Mouse (Mus musculus) adrenal gland, adult (tissue): ENCODE data around the gene Zfp950.
"Not testable (repeated sequence)": the region's sequence is repeated elsewhere in the genome, so short reads cannot be mapped to it uniquely, and the experiment has no call there.

Experiments
- DNase-seq, 2 experiments: peaks; one replicate each; pipeline ENCODE4 v3.0.0; 2022 to 2023; ENCODE audit warnings: low spot score in 1 of 2; ENCODE audit not compliant: inconsistent age in 2 of 2

Zfp950 gene

DNA sequence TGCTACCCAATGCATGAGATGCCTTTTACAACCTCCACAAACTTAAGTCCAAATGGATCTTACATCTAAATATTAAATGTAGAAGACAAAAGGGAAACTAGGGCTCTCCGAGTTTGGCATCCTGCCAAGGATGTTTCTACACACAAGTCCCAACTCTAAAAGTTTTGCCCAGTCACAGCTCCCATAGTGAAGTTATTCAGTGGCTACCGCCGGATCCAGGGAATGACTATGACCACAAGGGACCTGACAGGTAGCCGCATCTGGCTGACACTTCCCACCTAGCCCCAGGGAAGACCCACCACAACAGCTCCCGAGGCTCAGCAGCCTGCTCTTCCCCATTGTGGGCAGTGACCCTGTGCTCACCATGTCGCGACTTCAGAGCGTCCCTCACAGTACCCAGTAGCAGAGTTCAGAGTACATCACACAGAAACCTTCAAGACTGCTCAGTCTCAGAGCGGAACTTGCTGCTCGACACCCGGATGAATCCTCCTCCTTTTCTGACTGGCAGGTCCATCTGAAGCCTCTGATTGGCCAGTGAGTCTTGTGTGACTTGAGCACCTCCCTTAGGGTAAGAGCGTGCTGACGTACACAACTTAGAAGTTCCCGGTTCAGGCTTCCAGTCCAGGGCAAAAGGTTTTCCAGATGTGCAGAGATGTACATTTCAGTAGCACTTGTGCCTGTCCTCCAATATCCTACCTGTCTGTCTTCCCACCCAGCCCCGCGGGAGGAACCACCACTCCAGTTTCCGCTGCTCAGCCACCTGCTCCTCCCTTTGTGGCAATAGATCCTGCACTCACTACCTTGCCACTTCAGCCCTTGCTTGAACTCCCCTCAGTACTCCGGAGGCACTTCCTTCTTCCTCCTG is at the start of gene Zfp950:
Gene Zfp950, minus strand, starts transcription at position 499 of the 865 bp plus-strand sequence.
- peak; percentile 90 to 96 for DNase-seq

GRCm38 (mm10) chr19:61183590-61183989 is 43.0 kb upstream of the Zfp950 start, which contains the start of gene Gm6020:
Gm6020 (plus strand) TSS chr19:61183890.
- not testable (repeated sequence) for DNase-seq

GRCm38 (mm10) chr19:61175756-61176324 is 35.2 kb upstream of the Zfp950 start, which contains the start of gene Gm7102:
Gm7102 (minus strand) TSS chr19:61176309.
- peak in 1 of 2 experiments; percentile 24 for DNase-seq

GRCm38 (mm10) chr19:61151701-61152420 is 11.2 kb upstream of the Zfp950 start:
- peak; percentile 12 to 69 for DNase-seq

DNA sequence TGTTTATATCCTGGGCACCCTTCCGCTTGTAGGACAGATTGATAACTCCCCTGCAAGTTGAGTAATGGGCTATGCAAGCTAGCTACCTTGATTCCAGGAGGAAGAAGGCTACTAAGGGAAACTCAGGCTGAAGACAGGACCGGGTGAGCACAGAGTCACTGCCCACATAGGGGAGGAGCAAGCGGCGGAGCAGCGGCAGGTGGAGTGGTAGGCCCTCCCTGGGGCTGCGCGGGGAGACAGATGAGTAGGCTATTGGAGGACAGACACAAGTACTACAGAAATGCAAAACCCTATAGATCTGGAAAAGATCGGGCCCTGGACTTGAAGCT is 10.7 kb upstream of the Zfp950 start:
- DNase-seq = peak; percentile 37 to 69

DNA sequence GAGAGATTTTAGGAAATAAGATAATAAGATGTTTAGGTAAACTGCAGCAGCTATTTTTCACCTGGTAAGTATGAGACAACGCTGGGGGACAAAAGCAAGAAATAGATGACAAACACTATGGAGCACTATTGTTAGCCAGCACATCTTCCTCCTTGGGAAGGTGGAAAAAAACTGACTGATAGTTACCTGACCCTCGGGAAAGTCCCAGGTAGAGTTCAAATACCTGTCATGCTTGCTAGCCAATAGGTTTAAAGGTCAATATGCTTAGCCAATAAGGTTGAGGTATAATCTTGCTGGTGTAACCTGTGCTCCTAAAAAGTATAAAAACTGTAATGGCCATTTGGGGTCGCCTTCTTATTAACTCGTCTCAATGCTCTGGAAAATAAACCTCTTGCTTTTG is 659 bp upstream of the Zfp950 start:
- DNase-seq = no peak

DNA sequence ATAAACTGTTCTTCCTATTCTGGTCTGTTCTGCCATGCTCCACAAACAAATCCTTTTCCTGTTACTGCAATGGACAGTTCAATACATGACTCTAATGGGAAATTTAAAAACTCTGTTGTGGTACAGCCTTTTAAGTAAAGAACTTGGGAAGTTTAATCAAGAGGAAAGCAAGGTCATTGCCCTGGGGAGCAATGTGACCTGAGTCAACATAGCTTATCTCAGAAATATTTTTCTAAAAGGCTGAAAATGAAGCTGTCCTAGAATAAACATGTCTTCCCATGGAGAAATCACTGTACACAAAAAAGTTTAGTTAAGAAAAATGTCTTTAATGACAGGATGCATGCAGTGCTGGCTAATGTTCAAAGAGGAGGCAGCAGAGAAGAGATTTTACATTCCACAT is 2.0 kb downstream of the Zfp950 start:
- peak in 1 of 2 experiments; percentile 73 for DNase-seq

DNA sequence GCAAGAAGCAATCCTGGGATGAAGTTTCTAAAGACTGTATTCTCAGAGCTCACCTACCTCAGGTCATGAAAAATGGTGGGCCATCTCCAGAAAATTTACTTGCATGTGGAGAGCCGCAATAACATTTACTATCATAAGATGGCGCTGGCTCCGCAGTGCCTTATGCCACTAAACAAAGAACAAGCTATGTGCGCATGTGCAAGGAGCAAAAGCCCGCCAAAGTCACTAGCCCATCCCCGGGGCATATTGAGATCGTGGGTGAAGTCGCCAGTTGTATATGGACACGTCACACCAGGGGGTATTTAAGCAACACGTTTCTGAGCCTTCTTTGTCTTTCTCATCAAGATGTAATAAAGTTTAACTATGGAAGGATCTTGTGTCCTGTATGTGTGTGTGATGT is 9.5 kb downstream of the Zfp950 start:
- no peak for DNase-seq

DNA sequence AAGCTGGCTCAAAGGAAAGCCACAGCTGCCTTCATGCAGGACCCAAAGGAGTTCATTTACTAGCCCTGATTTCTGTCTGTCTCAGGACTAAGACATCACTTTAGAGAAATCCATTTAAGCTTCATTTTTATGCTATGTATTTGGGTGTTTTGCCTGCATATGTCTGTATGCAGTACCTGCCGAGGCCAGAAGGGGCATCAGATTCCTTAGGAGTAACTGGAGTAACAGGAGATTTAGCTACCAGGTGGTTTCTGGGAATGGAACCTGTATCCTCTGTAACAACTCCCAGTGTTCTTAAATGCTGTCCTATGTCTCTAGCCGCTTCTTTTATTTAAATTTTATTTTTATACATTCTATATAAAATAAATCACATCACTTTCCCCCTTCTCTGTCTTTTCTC is 30.5 kb downstream of the Zfp950 start:
- no peak for DNase-seq

GRCm38 (mm10) chr19:61097764-61098163 is 42.9 kb downstream of the Zfp950 start:
- DNase-seq = peak in 1 of 2 experiments; percentile 85

DNA sequence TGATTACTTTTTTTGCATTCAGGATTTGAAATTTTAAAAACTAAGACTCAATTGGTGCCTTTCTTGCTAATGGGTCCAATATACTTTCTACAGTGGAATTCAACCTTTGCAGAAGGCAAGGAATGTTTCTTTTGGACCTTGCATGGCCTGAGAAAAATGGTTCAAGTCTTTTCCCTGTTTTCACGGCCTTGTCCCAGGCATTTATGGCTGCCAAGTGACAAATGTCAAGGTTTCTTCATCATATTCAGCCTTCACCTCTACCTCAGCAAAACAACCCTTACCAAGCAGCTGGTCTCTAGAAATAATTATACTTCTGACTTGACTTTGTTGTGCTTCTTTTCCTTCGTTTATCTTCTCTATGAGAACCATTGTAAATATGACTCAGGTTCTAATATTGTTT is 43.9 kb downstream of the Zfp950 start:
- DNase-seq = peak; percentile 44 to 80

- DNase-seq = no peak
Measured at GRCm38 (mm10) chr19:61090541-61090940, 50.1 kb downstream of the Zfp950 start.

GRCm38 (mm10) chr19:61089001-61089400 is 51.6 kb downstream of the Zfp950 start:
- DNase-seq = no peak

DNA sequence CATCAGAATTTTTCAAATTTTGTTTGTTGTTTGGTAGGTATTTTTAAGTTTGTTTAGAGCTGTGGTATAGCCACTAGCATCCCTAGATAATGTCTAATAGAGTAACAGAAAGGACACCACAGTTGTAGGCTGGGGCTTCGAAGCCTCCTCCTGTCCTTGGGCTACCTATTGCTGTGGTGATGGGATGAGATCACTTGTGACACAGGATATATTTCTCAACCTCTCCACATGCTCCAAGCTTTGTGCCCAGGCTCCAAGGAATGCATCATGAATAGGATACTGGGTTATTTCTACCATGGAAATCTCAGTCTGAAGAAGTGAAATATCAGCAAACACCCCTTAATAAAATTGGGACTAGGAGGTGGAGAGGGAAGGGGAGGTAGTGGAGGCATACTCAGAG is 52.9 kb downstream of the Zfp950 start:
- peak; percentile 58 to 76 for DNase-seq

DNA sequence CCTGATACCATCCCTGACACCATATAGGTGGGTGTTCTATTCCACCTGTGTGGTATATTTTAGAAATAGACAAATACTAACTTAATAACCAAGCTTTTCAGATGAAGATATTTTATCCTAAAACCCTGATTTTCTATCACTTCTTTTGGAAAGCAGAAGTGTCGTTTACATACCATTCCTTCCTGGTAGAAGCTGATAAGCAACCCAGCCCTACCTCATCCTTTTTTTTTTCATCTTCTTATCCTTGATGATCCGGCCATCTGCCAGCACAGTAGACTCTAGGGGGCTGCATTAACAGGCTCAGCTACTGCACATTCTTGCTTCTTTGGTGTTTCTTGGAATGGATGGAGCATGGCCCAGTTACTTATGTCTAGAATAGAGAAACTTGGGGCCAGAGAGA is 55.4 kb downstream of the Zfp950 start:
- no peak for DNase-seq

DNA sequence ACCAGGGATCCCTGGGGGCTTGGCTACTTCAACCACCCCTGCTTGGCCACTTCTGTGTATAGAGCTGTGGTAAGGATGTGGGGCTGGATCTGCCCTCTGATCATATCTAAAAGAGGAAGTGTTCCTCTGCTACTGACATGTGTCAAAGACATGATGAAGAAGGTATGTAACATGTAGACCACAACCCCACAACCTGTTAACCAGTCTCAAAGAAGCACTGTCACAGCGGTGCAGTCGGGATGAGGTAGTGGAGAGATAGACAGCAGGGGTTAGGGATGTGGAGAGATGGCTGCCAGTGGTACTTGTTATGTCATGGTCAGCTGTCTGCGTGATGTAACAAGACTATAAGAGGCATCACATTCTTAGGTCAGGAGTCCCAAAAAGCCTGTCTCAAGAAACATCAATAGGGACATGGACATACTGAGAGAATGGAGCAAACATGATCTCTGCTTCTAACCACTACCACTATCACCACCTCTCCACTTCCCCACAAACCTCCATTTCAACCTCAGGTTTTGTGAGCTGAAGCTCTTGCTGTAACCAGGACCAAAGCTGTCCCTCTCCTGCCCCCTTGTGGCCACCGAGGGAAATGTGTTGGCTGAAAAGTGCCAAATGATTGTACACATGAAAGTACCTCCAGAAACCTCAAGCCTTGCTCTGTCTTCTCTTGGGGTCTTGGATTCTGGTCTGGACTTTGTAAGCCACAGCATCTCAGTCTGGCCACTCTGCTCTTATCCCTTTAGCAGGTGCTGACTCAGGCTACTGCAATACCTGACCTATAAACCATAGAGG is 56.3 kb downstream of the Zfp950 start:
- DNase-seq = peak; percentile 87 to 98

GRCm38 (mm10) chr19:61083006-61083405 is 57.6 kb downstream of the Zfp950 start:
- peak in 1 of 2 experiments; percentile 44 for DNase-seq

GRCm38 (mm10) chr19:61080251-61080749 is 60.3 kb downstream of the Zfp950 start:
- peak; percentile 46 to 84 for DNase-seq

- DNase-seq = no peak
Measured at GRCm38 (mm10) chr19:61078622-61079021, 62.0 kb downstream of the Zfp950 start.

DNA sequence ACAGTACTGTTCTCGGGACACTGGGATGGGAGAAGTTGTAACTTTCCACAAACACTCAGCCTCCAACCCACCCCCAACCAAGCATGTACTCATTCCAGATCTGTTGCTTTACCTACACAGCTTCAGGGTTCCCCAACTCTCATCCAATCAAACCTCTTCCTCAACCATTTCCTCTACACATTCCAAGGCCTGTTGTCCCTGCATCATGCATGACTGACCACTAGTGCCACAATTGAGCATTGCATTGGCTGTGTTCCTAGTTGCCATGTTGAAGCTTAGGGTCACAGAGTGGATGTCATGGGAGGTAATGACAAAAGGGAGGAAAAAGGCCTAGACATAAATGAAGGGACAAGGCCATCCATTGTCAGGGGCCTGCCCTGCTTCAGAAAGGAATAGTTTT is 75.6 kb downstream of the Zfp950 start:
- peak in 1 of 2 experiments; percentile 56 for DNase-seq

- DNase-seq = peak in 1 of 2 experiments; percentile 62
Measured at GRCm38 (mm10) chr19:61064386-61064785, 76.3 kb downstream of the Zfp950 start.
